Mouse (Mus musculus) liver, postnatal 0 days (tissue): ENCODE results near the gene Dera. TPM values are rescaled to one million over a fixed set of nuclear protein-coding genes. Genes with fewer than 3 reads are reported as not detected.
"Not testable (repeated sequence)": the region's sequence is repeated elsewhere in the genome, so short reads cannot be mapped to it uniquely, and the experiment has no call there.

Source experiments
- ATAC-seq: fragments of 200-750 bp; cut with Nextera tagmentation; 2 replicates; pipeline ENCODE4 v1.8.0; 2017; ENCODE audit warnings: mild to moderate bottlenecking, moderate library complexity
- DNase-seq: peaks from one replicate; pipeline ENCODE4 v3.0.0-alpha.2; 2016
- H3K27ac ChIP-seq: fragments of 300-500 bp; sonication (generic); 2 replicates; pipeline ENCODE4 v1.5.1; 2014; ENCODE audit warnings: antibody characterized with exemption, moderate library complexity, mild to moderate bottlenecking, low read depth
- H3K27me3 ChIP-seq: fragments of 300-500 bp; sonication (generic); 2 replicates; pipeline ENCODE4 v1.6.1; 2014; ENCODE audit warnings: low read length, control low read depth, mixed read lengths; ENCODE audit not compliant: insufficient read depth
- H3K36me3 ChIP-seq: fragments of 300-500 bp; sonication (generic); replicated peaks from 2 replicates; pipeline ENCODE4 v1.6.1; 2014; ENCODE audit warnings: mild to moderate bottlenecking, control low read depth, low read length, moderate library complexity, mixed read lengths; ENCODE audit not compliant: insufficient read depth
- H3K4me1 ChIP-seq: fragments of 300-500 bp; sonication (generic); 2 replicates; pipeline ENCODE4 v1.6.1; 2014; ENCODE audit warnings: antibody characterized with exemption, mild to moderate bottlenecking, control low read depth; ENCODE audit not compliant: insufficient read depth
- H3K4me2 ChIP-seq: fragments of 300-500 bp; sonication (generic); 2 replicates; pipeline ENCODE4 v1.6.1; 2014; ENCODE audit warnings: low read depth, mild to moderate bottlenecking, low read length, moderate library complexity, mixed read lengths
- H3K4me3 ChIP-seq: fragments of 300-500 bp; sonication (generic); 2 replicates; pipeline ENCODE4 v1.5.1; 2014; ENCODE audit warnings: low read depth, low read length
- H3K9ac ChIP-seq: fragments of 300-500 bp; sonication (generic); replicated peaks from 2 replicates; pipeline ENCODE4 v1.6.1; 2014; ENCODE audit warnings: mild to moderate bottlenecking, moderate library complexity
- H3K9me3 ChIP-seq: fragments of 300-500 bp; sonication (generic); 2 replicates; pipeline ENCODE4 v1.6.1; 2016; ENCODE audit warnings: mild to moderate bottlenecking, control low read depth, low read length, mixed read lengths
- CTCF ChIP-seq: sonication (generic); IDR thresholded peaks from 2 replicates; pipeline ENCODE4 v1.5.1; 2016; ENCODE audit warnings: antibody characterized with exemption, low read depth
- EP300 ChIP-seq: IDR thresholded peaks from 2 replicates; pipeline ENCODE4 v1.6.1; 2016; ENCODE audit warnings: antibody characterized with exemption, low read depth, mild to moderate bottlenecking
- WGBS: fragments of 180-500 bp; shearing (Covaris S2); extraction: QIAGEN DNeasy Blood & Tissue Kit; methylation state at CpG from one replicate; pipeline ENCODE4 v1.1.7; 2014; ENCODE audit not compliant: insufficient replicate concordance; 5-methylcytosine and 5-hydroxymethylcytosine counted together
- polyA plus RNA-seq: library from polyadenylated mRNA; unstranded; fragments of >200 nt; fragmentation: Nextera tagmentation; extraction: Ambion mirVana; gene quantifications from 2 replicates; pipeline ENCODE4 v1.2.1, GENCODE M21; 2015

The Dera gene
- polyA plus RNA-seq, result 42.5 and 43.6 TPM in 2 replicates

- peaks cover 17% of the 10 kb centered on the region for H3K36me3 ChIP-seq
- H3K9ac ChIP-seq, result peak within 1 kb of the TSS; percentile 65
- DNase-seq (peak; percentile 96), ATAC-seq (peak; percentile 95)
- peak within 1 kb of the TSS; percentile 74 for H3K4me2 ChIP-seq
- H3K27me3 ChIP-seq, result no peaks in the 10 kb centered on the region
- H3K4me3 ChIP-seq, result peak within 1 kb of the TSS; percentile 61
- H3K9me3 ChIP-seq, result no peaks in the 10 kb centered on the region
- TF ChIP-seq CTCF, result no peak
- no peak for TF ChIP-seq EP300
- WGBS, result 12% methylated on average over 26 of the region's 26 CpGs
- peaks cover 10% of the 10 kb centered on the region; the same call in 1 of the 2 replicates for H3K4me1 ChIP-seq
- peak within 1 kb of the TSS; percentile 77 for H3K27ac ChIP-seq
Observed at GRCm38 (mm10) chr6:137754056-137754856, at the start of gene Dera. TSS of gene Dera (plus strand) at chr6:137754546.

DNA sequence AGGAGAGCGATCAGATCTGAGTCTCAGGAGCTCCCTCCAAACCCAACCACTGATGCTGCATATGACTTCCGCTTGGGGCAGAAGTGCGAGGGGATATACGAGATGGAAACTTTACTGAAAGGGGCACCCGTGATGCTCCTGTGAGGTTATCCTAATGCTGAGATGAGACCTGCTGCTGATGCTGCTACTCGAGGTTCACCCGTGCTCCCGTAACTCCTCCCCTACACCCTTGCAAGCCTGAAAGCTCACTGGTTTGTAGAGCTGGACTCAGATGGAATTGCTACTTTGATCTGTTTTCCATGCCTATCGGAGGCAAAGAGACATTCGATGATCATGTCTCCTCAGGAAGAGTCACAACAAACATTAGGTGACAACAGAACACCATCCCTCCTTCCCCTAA is 48.1 kb upstream of the Dera start:
- Histone ChIP-seq H3K9ac (no peak overlapping the region), H3K9me3 (no peaks in the 10 kb centered on the region), H3K4me2 (no peak overlapping the region), H3K4me3 (no peak overlapping the region), H3K4me1 (no peaks in the 10 kb centered on the region), H3K27ac (no peak overlapping the region), H3K27me3 (no peaks in the 10 kb centered on the region), H3K36me3 (no peaks in the 10 kb centered on the region)
- WGBS, result 83% methylated on average over 10 of the region's 10 CpGs
- no peak for DNase-seq
- ATAC-seq, result no peak
- TF ChIP-seq EP300 (no peak), CTCF (no peak)

- ATAC-seq, H3K9ac ChIP-seq, H3K27me3 ChIP-seq, H3K4me1 ChIP-seq, H3K36me3 ChIP-seq, DNase-seq, H3K9me3 ChIP-seq, H3K4me3 ChIP-seq, H3K27ac ChIP-seq, H3K4me2 ChIP-seq: not testable (repeated sequence)
- WGBS, result 74% methylated on average over 13 of the region's 13 CpGs
Observed at GRCm38 (mm10) chr6:137708726-137709405, 45.5 kb upstream of the Dera start.

GRCm38 (mm10) chr6:137710179-137711037 is 43.9 kb upstream of the Dera start:
- Histone ChIP-seq H3K9ac (no peak overlapping the region), H3K36me3 (no peaks in the 10 kb centered on the region), H3K4me2 (no peak overlapping the region), H3K4me3 (no peak overlapping the region), H3K9me3 (no peaks in the 10 kb centered on the region), H3K27me3 (no peaks in the 10 kb centered on the region), H3K27ac (no peak overlapping the region), H3K4me1 (no peaks in the 10 kb centered on the region)
- TF ChIP-seq EP300, result no peak
- TF ChIP-seq CTCF, result no peak
- no peak for DNase-seq
- WGBS, result 72% methylated on average over 14 of the region's 14 CpGs
- no peak for ATAC-seq

DNA sequence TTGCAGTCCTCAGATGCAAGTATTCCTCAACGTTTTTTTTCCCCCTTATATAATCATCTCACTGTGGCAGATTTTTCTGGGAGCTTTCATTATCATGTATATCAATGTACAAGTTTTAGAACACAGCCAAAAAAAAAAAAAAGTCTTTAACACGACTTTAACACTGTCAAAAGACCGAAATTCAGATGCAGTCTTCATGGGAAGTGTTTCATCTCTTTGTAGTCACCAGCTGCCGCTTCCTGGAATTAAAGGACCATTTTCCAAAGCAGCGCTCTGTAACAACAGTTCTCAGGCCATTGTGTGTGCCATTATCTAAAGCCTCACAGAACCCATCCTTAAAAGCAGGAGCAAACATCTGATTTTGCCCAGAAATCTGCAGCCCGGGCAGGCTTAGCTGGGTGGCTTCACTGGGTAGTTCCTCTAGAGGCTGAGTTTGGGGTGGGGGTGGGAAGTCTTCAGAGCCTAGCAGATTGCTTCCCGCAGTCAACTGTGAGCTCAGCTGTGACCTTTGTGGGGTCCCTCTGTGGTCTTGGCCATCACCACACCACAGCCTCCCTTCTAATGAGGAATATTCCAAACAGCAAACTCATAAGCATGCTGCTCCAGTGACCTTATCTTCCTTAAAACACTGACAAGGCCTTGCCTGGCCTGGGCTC is 41.6 kb upstream of the Dera start:
- no peak for TF ChIP-seq EP300
- no peak for TF ChIP-seq CTCF
- Histone ChIP-seq H3K9ac (no peak overlapping the region), H3K9me3 (no peaks in the 10 kb centered on the region), H3K4me1 (no peaks in the 10 kb centered on the region), H3K36me3 (no peaks in the 10 kb centered on the region), H3K27ac (peak overlapping the region; percentile 29; the same call in 1 of the 2 replicates), H3K27me3 (no peaks in the 10 kb centered on the region), H3K4me2 (no peak overlapping the region), H3K4me3 (no peak overlapping the region)
- DNase-seq (no peak), ATAC-seq (no peak)
- WGBS, result 48% methylated on average over 7 of the region's 7 CpGs
